Mouse (Mus musculus): ENCODE results near the gene Rbm47. TPM values are rescaled to one million over a fixed set of nuclear protein-coding genes. Genes with fewer than 3 reads are reported as not detected.

The Rbm47 gene
- total RNA-seq, 2 experiments from 2014 or later = 0.83 to 0.96 TPM

GRCm38 (mm10) chr5:66166193-66166629 is 6.7 kb downstream of the Rbm47 start:
- intact Hi-C loops (cut with DNase I) = no loop called here
- no peak for DNase-seq

GRCm38 (mm10) chr5:66165748-66166147 is 7.2 kb downstream of the Rbm47 start:
- intact Hi-C loops (cut with DNase I) = no loop called here
- DNase-seq = no peak

GRCm38 (mm10) chr5:66156431-66156962 is 16.4 kb downstream of the Rbm47 start:
- intact Hi-C loops (cut with DNase I) = no loop called here
- peak; percentile 13 for DNase-seq

GRCm38 (mm10) chr5:66154616-66155015 is 18.3 kb downstream of the Rbm47 start:
- intact Hi-C loops (cut with DNase I) = no loop called here
- no peak for DNase-seq

- DNase-seq = no peak
- intact Hi-C loops (cut with DNase I) = no loop called here
Observed at GRCm38 (mm10) chr5:66153486-66153885, 19.4 kb downstream of the Rbm47 start.

- intact Hi-C loops (cut with DNase I) = no loop called here
- no peak for DNase-seq
Observed at GRCm38 (mm10) chr5:66151301-66152188, 21.4 kb downstream of the Rbm47 start.

- intact Hi-C loops (cut with DNase I) = no loop called here
- DNase-seq = peak; percentile 37
Observed at GRCm38 (mm10) chr5:66150706-66151300, 22.1 kb downstream of the Rbm47 start.

GRCm38 (mm10) chr5:66150106-66150705 is 22.7 kb downstream of the Rbm47 start:
- intact Hi-C loops (cut with DNase I) = no loop called here
- DNase-seq = no peak

GRCm38 (mm10) chr5:66149571-66149970 is 23.3 kb downstream of the Rbm47 start:
- DNase-seq = no peak
- intact Hi-C loops (cut with DNase I) = no loop called here

- no peak for DNase-seq
- intact Hi-C loops (cut with DNase I) = no loop called here
Observed at GRCm38 (mm10) chr5:66149111-66149510, 23.8 kb downstream of the Rbm47 start.

GRCm38 (mm10) chr5:66147313-66147712 is 25.6 kb downstream of the Rbm47 start:
- intact Hi-C loops (cut with DNase I) = no loop called here
- DNase-seq = no peak

GRCm38 (mm10) chr5:66145583-66145982 is 27.3 kb downstream of the Rbm47 start:
- intact Hi-C loops (cut with DNase I) = no loop called here
- no peak for DNase-seq

- intact Hi-C loops (cut with DNase I) = no loop called here
Observed at GRCm38 (mm10) chr5:66143093-66144032, 29.6 kb downstream of the Rbm47 start.

GRCm38 (mm10) chr5:66141474-66141873 is 31.4 kb downstream of the Rbm47 start:
- intact Hi-C loops (cut with DNase I) = no loop called here
- DNase-seq = no peak

More at GRCm38 (mm10) chr5:66143093-66144032, 29.6 kb downstream of the Rbm47 start:
- no peak for DNase-seq

GRCm38 (mm10) chr5:66139634-66140295 is 33.2 kb downstream of the Rbm47 start:
- intact Hi-C loops (cut with DNase I) = no loop called here

GRCm38 (mm10) chr5:66139171-66139570 is 33.7 kb downstream of the Rbm47 start:
- no peak for DNase-seq
- intact Hi-C loops (cut with DNase I) = no loop called here

More at GRCm38 (mm10) chr5:66139634-66140295, 33.2 kb downstream of the Rbm47 start:
- no peak for DNase-seq

GRCm38 (mm10) chr5:66138597-66138996 is 34.3 kb downstream of the Rbm47 start:
- DNase-seq = no peak

GRCm38 (mm10) chr5:66137250-66137649 is 35.7 kb downstream of the Rbm47 start:
- intact Hi-C loops (cut with DNase I) = no loop called here
- DNase-seq = no peak

More at GRCm38 (mm10) chr5:66138597-66138996, 34.3 kb downstream of the Rbm47 start:
- intact Hi-C loops (cut with DNase I) = no loop called here

GRCm38 (mm10) chr5:66135853-66136210 is 37.1 kb downstream of the Rbm47 start:
- intact Hi-C loops (cut with DNase I) = no loop called here
- no peak for DNase-seq

Data from left cerebral cortex, postnatal 4 days (tissue).